Comparison of ENCODE assay signal across 20 mouse cellular contexts in genomic region chr14:115412821-115413220, GRCm38 (mm10).
DNase-seq lines count a peak whose midpoint lies in the region; ATAC-seq and TF ChIP-seq lines count a peak whose summit lies in the region.
"Had no signal": no experiment of that assay in that cellular context is flagged by ENCODE, and none has a peak within 500 bp of the region (broad histone marks: within the 10 kb centered on the region; RNA-seq: fewer than 3 reads in every experiment).

No protein-coding gene starts in this region.

- H3K27ac ChIP-seq in kidney, adult 2 months (ENCODE audit: insufficient read depth, low read depth, low read length): peak overlapping the region; percentile 92
- no peak overlapping the region; the same call in 1 of the 2 replicates for H3K27ac ChIP-seq in kidney, embryonic 16.5 days (ENCODE audit: low read length)
- H3K27ac ChIP-seq: embryonic facial prominence, embryonic 12.5 days; forebrain, embryonic 15.5 days; heart, embryonic 13.5 days; hindbrain, embryonic 13.5 days; hindbrain, postnatal 0 days; intestine, embryonic 15.5 days had no signal

- no peaks in the 10 kb centered on the region for H3K27me3 ChIP-seq in kidney, adult 2 months (replicated peaks; ENCODE audit: control insufficient read depth, insufficient read depth, low read length)
- H3K27me3 ChIP-seq in kidney, embryonic 16.5 days (ENCODE audit: insufficient read depth, low read length): no peaks in the 10 kb centered on the region
- H3K27me3 ChIP-seq: embryonic facial prominence, embryonic 12.5 days; forebrain, embryonic 15.5 days; heart, embryonic 13.5 days; hindbrain, embryonic 13.5 days; intestine, embryonic 15.5 days had no signal

- TF ChIP-seq CTCF in kidney, adult 2 months (conservative IDR thresholded peaks at IDR 0.05; ENCODE audit: insufficient read depth, insufficient read length, low read depth, low read length): no peak

- TF ChIP-seq POLR2A in kidney, adult 2 months (IDR thresholded peaks at IDR 0.05; ENCODE audit: low read depth, low read length): no peak

- no peak overlapping the region for H3K9ac ChIP-seq in kidney, embryonic 16.5 days (replicated peaks; ENCODE audit: low read length)
- H3K9ac ChIP-seq: embryonic facial prominence, embryonic 12.5 days; forebrain, embryonic 15.5 days; heart, embryonic 13.5 days; hindbrain, embryonic 13.5 days; intestine, embryonic 15.5 days had no signal

- no peak for ATAC-seq in kidney, embryonic 16.5 days (ENCODE audit: low FRiP score, low TSS enrichment)
- ATAC-seq: activated CD4-positive, CD25-positive, alpha-beta regulatory T cell, adult 4 months; forebrain, embryonic 15.5 days; hindbrain, postnatal 0 days; intestine, embryonic 15.5 days; Patski had no signal

- WGBS in kidney, adult 2 months: 41% methylated on average over 3 of the region's 3 CpGs
- WGBS in kidney, embryonic 16.5 days: 36% methylated on average over 3 of the region's 3 CpGs

- no peak overlapping the region for H3K4me3 ChIP-seq in kidney, adult 2 months (ENCODE audit: insufficient read depth, low read depth, low read length)
- H3K4me3 ChIP-seq in kidney, embryonic 16.5 days (ENCODE audit: low read length): no peak overlapping the region
- H3K4me3 ChIP-seq: embryonic facial prominence, embryonic 12.5 days; forebrain, embryonic 15.5 days; heart, embryonic 13.5 days; hindbrain, embryonic 13.5 days; intestine, embryonic 15.5 days had no signal

- peaks cover 17% of the 10 kb centered on the region for H3K4me1 ChIP-seq in kidney, adult 2 months (ENCODE audit: control insufficient read depth, insufficient read depth, low read length)
- H3K4me1 ChIP-seq in kidney, embryonic 16.5 days (ENCODE audit: insufficient read depth, low read length): peaks cover 7% of the 10 kb centered on the region; the same call in 1 of the 2 replicates
- H3K4me1 ChIP-seq: forebrain, embryonic 15.5 days; heart, embryonic 13.5 days; intestine, embryonic 15.5 days had no signal

- H3K9me3 ChIP-seq in kidney, embryonic 16.5 days (ENCODE audit: low read length): no peaks in the 10 kb centered on the region
- H3K9me3 ChIP-seq: embryonic facial prominence, embryonic 12.5 days; forebrain, embryonic 15.5 days; heart, embryonic 13.5 days; hindbrain, embryonic 13.5 days; intestine, embryonic 15.5 days had no signal

- no peaks in the 10 kb centered on the region for H3K36me3 ChIP-seq in kidney, adult 2 months (ENCODE audit: control insufficient read depth, insufficient read depth, low read length)
- no peaks in the 10 kb centered on the region for H3K36me3 ChIP-seq in kidney, embryonic 16.5 days (ENCODE audit: insufficient read depth, low read length)
- H3K36me3 ChIP-seq: embryonic facial prominence, embryonic 12.5 days; forebrain, embryonic 15.5 days; heart, embryonic 13.5 days; hindbrain, embryonic 13.5 days; intestine, embryonic 15.5 days had no signal

- DNase-seq in kidney, adult 2 months: peak; percentile 9
- DNase-seq in embryo, embryonic 9.5 days (ENCODE audit: extremely low spot score): peak; percentile 15
- peak; percentile 76 for DNase-seq in hindlimb bud, embryonic 11.5 days (ENCODE audit: extremely low spot score, low read depth, low spot score)
- no peak for DNase-seq in frontal cortex, postnatal 10 days (ENCODE audit: low spot score in 2 of 2)
- no peak for DNase-seq in cerebellum, adult 8-10 months
- DNase-seq in gastrocnemius, postnatal 4 days (ENCODE audit: low spot score in 2 of 2): no peak
- DNase-seq: adrenal gland, postnatal 25 days; cerebellum, adult 18-20 months; cerebellum, postnatal 10 days; gastrocnemius, postnatal 14 days; heart, postnatal 36 days had no signal

- H3K4me2 ChIP-seq in kidney, embryonic 16.5 days (replicated peaks; ENCODE audit: low read depth, low read length): no peak overlapping the region
- H3K4me2 ChIP-seq: embryonic facial prominence, embryonic 12.5 days; forebrain, embryonic 15.5 days; heart, embryonic 13.5 days; hindbrain, embryonic 13.5 days; intestine, embryonic 15.5 days had no signal

Comparison
In these comparisons a context has a peak if more than half of its experiments do, and no peak if none do; other contexts are left out.
1. DNase-seq: peak in kidney, adult 2 months (single experiment), embryo, embryonic 9.5 days (single experiment) and hindlimb bud, embryonic 11.5 days (single experiment); none in frontal cortex, postnatal 10 days (0 of 2), cerebellum, adult 8-10 months (single experiment) and gastrocnemius, postnatal 4 days (0 of 2).